Mouse (Mus musculus): ENCODE measurements around the gene Gm867.

Gm867 gene

DNA sequence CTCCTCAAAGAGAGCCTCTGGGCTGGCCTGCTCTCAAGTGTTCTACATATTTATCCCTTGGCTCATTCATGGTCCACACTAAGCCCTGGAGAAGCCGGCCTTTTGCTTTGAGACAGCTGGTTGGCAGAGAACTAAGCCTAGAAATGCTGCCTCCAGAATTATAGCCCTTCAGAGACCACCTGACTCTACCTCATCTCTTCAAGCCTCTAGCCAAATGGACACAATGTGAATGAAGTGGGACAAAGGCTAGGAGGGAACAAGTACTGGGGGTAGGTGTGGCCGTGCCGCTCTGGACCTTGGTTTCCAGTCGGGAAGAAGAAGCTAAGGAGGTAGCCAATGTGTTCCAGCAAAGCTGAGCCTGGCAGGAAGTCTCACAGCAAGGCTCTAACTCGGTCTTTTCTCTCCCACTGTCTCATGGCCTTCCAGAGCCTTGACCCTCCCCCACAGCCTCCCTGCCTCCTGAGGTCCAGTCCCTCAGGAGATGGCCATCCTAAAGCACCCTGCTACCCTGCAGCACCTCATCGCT is 42.4 kb downstream of the Gm867 start:
- CTCF ChIA-PET: interaction anchor here (0.7 kb wide), 1 partner anchor 117 kb away, joined by 3 read pairs; the partner anchor contains the start of gene Gstt3

GRCm38 (mm10) chr10:75897373-75897772 is 43.1 kb downstream of the Gm867 start:
- CTCF ChIA-PET: interaction anchor here (0.7 kb wide), 1 partner anchor 116 kb away, joined by 3 read pairs; the partner anchor contains the start of gene Gstt3

DNA sequence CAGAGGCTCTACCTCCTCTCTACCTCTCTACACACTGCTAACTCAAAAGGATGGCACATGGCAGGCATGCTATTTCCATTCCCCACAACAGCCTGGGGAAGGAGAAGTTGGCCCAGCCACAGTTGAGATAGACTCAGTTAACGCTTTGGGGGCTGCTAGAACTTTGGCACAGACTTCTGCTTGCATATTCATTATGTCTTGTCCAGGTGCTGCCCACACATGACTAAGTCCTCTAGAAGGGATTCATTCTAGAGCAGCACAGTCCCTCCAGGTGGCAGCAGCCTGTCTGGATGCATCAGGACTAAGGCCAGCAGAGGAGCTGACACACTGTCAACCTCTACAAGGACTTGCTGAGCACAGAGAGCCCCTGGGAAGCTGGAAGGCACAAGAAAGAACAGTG is 44.3 kb downstream of the Gm867 start:
- CTCF ChIA-PET: no interaction called here

GRCm38 (mm10) chr10:75895730-75896129 is 44.7 kb downstream of the Gm867 start:
- CTCF ChIA-PET: no interaction called here

- CTCF ChIA-PET: no interaction called here
These were observed 45.9 kb downstream of the Gm867 start for GRCm38 (mm10) chr10:75894601-75895000.

DNA sequence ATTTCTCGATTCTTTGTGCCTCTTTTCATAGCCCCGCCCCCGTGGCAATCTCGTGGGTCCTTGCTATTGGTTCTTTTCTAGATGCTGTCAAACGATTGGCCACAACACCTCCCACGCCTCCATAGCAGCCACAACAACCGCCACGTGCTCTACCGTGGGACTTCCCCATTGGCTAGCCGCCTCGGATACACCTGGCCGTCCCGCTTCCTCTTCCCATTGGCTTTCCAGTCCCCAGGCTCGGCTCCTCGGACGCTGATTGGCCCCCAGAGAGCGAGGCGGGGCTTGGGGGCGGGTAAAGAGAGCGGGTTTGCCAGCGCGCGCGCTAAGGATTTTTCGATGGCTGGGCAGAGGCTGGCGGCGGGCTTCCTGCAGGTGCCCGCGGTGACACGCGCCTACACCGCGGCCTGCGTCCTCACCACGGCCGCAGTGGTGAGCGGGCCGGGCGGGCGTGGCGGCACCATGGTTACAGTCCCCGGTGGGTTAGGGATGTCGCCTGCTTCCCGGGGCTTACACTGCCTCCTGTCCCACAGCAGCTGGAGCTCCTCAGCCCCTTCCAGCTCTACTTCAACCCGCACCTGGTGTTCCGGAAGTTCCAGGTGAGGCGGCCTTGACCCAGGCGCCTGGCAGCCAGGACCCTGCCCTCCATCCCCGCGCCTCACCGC is 47.3 kb downstream of the Gm867 start, which contains the start of gene Derl3:
Gene Derl3, plus strand, starts transcription at position 325 of the 662 bp plus-strand sequence.
- CTCF ChIA-PET: no interaction called here

DNA sequence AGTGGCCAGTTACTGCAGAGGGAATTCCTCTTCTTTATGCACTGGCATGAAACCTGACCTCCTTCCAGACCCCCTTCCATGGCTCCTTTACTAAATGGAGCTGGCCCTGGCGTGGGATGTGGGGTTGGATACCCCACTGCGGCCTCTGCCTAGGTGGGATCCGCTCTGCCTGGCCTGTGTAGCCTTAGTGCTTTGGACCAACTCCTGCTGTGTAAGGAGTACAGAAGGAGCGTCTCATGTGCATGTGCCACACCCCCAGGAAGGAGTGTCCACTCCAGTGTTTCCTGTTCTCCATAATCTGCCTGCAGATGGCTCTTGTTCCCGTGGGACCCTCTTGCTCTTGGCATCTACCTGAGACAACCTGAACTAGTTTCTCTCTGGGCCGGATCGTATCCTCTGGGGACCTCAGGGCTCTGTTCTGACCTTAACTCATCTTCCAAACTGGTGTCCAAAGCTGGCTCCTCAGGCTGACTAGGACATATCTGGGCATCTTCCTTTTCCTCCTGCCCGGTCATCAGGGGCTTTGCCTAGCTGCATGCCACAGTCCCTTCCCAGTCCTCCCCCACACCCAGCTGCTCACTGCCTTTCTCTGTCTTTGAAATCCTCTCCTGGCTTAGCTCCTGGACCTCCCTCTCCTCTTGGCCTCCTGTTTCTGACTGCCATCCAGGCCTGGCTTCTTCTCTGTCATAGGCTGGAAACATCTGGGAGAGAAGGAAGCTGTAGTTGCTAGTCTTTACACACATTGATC is 50.9 kb downstream of the Gm867 start:
- CTCF ChIA-PET: no interaction called here
